Mouse (Mus musculus) testis, postnatal 14 days (tissue): ENCODE data around the gene Dock2.

Source experiments
- DNase-seq: peaks from one replicate; pipeline ENCODE4 v3.0.0; 2021; ENCODE audit warnings: low spot score

Gene Dock2

DNA sequence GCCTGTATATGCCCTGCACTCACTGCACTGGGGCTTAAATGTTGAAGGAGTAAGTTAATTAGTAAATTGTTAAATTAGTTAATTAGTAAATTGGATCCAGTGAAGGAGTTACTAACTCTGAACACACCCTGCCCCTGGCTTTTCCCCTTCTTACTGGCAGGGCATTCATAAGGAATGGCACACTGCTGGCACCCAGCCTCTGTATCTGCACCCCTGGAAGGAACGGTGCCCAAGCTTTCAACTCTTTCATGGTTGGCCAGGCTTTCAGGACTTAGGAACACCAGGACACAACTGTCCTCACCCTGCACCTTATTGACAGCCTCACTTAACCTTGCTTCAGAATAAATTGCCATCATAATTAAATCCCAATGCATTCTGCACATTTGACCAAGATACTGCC lies 359.1 kb downstream of the Dock2 start:
- DNase-seq = no peak

DNA sequence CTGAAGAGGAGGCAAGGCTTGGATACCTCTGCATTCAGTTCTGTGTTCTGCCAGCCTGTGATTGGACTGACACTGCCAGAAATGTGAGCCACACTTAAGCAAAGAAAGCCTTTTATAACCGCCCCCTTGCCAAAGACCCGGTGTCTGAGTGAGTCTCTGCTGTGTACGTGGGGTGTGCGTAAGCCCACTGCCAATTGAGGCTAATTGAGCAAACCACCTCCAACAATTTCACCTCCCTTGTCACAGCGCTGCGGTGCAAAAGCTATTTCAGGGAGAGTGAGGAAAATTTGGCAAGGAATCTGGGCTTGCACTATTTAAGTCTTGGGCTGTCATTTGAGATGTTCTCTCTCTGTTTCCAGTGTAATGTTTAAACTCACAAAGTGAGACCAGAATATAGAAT lies 362.6 kb downstream of the Dock2 start:
- DNase-seq = no peak

DNA sequence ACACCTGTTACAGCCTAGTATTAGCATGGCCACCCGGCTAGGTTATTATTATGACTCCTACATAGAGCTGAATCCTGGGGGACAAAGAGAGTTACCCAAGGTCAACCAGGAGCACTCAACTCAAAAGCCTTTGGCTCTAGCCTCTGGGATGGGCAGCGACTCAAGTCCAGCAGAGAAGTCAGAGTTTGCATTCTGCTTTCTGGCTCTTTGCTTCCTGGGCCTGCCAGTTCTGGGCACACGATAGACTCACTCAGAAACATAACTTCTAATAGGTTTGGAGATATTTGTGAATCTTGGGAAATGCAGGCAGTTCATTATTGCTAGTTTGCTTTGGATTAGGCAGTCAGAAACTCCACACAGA lies 367.1 kb downstream of the Dock2 start:
- no peak for DNase-seq

DNA sequence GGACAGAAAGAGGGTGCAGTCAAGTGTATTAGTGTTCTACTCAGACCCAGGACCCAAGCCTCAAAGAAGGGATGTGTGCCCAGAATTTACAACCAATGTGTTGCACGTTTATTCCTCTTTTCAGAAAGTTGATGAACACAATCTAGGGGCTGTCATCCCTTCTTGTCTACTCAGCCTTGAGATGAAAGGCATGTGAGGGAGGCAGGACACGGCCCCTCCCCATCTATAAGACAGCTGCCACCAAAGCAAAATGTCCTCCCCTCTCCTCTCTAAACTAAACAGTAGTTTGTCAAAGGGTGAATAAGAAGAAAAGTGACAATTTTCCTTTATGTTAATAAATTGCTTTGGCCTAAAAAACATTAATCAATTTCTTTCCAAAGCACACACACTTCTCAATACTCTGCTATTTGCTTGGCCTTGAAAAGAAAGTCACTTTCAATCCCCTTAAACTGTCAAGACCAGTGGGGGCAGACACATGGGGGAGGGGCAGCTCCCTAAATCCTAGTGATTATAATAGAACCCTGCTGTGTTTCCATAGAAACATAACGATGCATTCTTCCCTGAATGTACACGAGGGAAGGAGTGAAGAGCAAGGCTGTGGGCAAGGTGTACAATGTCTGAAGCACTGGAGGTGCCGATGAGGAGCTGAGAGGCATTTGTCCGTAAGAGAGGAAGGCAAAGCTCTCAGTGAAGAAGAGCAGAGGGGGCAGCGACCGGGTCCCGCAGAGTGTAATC lies 367.6 kb downstream of the Dock2 start:
- no peak for DNase-seq

DNA sequence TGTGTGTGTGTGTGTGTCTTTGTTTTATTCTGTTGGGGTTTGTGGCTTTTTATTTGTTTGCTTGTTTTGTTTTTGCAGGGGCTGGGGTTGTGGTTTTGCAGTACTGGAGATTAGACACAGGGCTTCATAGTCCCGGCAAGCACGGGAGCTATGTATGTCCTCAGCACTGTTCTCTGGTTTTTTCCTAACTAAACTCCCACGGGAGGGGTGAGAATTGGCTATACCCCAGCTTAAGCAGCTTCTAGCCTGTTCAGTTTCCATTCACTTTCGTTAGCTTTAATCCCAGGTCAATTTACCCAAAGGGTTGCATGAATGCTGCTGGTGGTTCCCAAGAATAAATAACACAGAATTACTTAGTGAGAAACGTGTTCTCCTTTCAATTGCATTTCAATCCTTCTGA lies 376.8 kb downstream of the Dock2 start:
- DNase-seq = no peak

DNA sequence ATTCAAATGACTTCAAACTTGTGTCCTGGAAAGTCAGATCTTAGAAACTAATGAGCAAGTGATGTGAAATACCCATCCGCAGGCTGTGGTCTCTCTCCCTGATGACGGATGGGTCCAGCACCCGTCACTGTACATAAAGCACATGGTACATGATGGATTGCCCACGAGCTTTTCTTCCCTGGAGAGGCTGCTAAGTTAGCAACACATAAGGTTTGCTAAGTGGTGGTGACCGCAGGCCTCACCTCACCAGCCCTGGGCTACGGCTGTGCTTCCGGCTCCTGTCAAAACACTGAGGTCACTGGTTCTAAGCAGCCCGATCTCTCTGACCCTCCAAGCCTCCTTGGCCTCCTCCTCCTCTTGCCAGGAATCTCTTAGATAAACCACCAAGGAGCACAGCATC lies 377.4 kb downstream of the Dock2 start:
- DNase-seq = no peak

DNA sequence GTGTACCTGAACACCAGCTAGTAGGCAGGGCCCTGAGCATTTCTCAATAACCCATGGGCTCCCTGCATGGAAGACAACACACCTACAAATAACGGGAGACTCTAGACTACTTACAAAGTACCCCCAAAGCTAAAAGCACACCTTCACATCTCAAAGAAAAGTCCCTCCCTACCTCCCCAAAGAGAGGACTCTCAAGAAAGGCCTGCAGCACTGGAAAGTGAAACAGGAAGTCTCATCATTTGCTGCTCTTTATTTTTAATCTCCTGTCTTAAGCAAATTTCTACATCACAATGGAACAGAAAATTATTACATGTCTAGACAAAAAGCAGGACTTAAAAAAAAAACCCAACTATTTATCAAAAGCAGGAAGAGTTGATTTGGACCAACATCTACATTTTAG lies 378.4 kb downstream of the Dock2 start:
- DNase-seq = no peak

DNA sequence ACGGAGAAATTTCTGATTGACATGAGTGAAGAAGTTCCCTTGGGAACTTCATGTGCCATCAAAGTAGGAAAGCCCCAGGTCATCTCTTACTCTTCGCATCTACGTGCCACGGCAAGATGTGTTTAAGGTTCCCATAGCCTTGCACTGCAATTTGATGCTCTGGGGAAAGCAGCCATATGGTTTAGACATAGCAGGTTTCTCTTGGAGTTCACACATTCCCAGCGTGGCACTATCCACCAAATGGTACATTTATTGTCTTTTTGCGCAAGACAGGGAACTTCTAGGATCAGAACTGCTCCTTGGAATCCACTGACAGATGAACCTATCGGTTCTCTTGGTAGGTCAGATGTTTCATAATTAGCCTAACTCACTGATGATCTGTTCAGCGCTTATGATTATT lies 382.3 kb downstream of the Dock2 start:
- no peak for DNase-seq

DNA sequence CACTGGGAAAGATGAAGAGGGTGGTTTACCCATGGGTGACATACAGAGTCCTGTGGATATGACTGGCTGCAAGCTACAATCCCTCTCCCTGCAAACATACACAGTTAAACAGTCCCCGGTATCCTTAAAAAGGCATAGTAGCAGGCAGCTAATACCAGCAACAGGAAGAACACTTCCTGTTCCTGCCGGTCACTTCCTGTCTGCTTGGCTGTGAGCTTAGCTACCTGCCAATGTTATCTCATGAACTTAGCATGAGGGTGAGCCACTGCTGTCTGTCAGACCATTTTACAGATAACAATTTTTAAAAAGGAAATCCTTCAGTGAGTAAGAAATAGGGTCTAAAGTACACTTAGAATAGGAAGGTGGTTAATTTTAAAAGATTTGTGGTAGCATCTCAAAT lies 385.1 kb downstream of the Dock2 start:
- DNase-seq = no peak

DNA sequence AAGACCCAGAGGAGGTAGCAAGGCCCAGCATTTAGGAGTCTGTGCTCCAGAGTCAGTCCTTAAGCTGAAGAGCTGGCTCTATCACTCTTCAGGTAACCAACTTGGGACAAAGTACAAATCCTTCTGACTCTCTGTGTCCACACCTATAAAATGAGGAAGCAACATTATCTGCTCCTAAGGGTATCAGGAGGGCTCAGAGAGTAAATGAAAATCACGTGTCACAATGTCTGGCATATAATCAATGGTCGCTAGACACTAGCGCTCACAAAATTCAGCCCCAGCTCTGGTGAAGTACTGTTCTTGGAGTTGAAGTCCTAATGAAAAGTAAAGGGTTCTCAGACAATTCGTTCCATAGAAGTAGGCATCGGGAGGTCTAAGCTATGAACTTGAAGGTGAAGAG lies 386.0 kb downstream of the Dock2 start:
- DNase-seq = no peak

DNA sequence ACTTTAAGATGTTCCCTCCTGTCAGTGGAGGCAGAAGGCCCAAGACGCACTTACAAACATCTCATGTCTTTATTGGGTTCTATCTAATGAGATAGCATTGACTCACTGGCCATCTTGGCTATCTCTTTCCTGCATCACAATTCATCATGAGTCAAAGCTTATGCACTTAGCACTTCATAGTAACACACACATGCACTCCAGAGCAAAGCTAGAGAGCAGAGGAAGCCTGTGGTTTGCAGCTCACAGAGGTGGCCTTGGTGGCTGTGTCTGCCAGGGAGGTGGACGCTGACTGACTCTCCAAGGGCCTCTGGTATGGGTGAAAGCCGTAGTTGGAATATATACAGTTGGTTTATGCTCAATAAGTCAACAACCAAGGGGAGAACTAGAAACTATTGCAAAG lies 387.9 kb downstream of the Dock2 start:
- DNase-seq = no peak

DNA sequence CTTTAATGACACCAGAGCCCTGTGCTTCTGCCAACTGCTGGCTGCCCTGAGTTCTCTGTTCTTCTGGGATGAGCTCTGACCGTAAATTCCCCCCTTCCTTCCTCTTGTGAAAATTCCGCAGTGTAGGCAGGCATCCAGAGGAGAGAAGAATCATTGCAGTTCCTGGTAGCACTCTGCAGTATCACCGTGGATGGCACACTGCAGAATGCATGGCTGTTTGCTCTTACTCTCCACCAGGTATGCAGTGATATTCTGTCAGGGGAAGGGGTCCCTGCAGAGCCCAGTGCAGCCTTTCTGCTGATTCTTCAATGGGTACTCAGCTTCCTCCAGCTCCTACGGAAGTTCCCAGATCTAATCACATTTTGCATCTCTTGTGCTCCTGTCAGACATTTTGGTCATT lies 391.6 kb downstream of the Dock2 start:
- no peak for DNase-seq

DNA sequence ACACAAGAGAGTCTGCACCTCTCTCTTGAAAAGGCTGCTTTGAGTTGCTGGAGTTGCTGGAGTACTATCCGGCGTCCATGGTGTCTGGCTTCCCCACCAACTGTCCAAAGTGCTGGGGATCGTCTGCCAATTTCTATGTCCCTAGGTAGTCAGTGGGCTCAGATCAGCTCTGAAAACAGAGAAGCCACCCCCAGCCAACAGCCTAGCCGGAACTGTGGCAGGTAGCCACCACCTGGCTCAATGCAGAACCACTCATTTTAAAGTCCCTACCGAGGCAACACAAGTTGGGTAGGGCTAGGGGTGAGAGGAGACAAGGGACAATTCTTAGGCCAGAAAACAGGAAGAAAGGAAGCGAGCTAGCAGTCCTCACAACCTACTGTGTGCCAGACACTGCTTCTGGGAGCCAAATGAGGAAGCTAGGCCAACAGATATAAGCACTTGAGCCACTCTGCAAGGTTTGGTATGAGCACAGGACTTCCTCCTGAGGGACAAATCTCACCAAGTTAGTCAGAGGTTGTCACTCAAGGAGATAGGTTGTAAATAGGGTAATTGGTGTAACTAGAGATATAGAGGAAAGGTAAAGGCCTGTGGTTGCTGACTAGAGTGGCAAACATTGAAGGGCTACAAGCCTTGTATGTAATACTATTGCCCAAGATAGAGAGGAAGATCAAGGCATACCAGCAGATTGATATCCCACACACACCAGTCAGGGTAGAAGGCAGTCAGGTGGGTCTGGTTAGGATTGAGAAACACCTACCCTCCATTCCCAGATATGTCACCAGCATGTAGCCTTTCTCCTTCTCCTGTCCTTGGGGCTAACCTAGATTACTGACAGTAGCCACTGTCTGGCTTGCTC lies 394.2 kb downstream of the Dock2 start:
- no peak for DNase-seq

DNA sequence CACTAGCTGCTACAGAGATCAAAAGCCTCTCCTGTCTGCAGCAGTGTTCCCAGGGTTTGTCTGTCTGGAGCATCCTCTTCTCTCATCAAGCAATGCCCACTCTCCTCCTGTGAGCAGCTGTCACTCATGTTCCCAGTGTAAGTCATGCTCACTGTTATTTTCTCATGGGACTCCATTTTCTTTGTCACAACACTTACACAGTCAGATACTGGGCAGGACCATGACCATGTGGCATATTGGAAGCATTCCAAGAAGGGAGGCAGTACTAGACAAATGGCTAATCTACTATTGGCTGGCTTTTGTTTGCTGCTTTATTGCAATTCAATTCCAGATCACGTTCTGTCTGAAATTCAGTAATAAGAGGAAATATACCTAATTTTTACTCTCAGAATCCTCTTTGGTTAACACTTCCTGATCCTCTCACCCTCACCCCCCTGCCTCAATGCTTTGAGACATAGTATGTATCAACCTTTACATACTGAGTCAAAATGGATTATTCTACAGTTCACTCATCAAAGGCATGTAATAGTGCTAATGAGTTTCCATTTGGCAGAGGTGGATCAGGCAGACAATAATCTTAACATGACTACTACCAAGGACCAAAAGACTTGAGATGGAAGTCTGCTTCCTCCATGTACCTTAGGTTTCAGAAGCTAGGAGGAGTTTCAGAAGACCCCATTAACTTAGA lies 398.5 kb downstream of the Dock2 start:
- DNase-seq = no peak

DNA sequence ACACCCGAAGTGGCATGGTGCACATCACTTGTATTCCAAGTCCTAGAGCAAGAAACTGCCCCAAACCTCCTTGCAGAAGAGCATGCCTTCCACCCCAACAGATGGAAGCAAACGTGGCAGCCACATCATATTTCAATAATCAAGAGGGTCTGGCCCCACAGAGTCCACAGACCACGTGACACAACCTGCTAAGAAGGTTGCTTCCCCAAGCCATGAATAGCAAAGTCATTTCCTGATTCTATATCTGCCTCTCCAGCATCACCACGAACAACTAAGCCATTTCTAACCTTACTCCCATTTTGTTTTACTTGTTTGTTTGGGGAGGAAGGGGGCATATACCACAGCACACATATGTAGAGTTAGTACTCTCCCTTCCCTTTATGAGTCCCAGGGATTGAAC lies 399.5 kb downstream of the Dock2 start:
- no peak for DNase-seq

DNA sequence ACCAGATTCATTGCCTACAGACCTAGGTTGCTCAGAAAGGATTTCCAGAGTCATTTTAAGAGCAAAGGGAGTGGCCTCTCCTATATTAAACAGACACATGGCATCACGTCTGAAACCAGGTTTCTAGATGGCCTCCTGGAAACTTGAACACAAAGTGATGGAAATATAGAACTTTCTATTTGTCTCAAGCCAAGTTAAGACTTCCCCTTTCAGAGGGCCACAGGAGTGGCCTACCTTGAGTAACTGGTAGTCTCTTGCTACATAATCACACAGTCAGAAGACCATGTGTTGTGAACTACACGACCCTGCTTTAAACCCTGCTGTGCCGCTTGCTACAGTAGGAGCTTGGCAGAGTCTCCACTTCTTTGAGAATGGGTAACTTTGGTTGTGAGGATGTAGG lies 400.2 kb downstream of the Dock2 start:
- DNase-seq = no peak

DNA sequence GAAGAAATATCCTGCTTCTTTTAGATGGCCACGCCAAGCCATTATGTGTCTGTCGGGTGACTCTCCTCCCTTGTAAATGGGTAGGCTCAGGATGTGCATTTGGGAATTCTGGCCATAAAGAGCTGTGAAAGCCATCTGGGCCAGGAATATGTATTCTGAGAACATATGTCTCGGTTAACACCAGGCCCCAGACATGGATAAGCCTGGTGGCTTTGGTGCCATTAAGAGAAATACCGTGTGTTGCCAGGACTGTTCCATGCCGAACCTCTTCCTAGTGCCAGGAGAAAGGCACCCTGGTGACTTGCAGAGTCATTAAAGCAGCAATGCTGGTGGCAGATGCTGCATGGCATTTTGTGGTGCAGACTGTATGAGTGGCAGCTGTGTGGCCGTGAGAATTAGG lies 406.0 kb downstream of the Dock2 start:
- DNase-seq = no peak

DNA sequence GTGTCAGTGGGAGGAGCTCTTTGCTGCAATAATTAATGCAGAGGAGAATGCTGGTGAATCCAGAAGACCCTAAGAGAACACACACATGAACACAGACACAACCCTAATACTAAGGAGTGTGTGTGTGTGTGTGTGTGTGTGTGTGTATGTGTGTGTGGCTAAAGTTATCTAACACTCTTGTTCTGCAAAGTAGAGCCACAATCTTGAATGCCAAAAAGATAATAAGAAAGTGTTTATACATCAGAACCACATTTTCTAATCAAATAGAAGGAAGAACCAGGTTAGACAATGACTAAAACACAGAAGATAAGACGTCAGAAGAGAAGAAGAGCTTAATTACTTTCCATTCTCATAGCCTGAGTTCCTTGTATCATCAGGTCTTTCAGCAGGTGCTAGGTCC lies 408.1 kb downstream of the Dock2 start:
- DNase-seq = no peak

DNA sequence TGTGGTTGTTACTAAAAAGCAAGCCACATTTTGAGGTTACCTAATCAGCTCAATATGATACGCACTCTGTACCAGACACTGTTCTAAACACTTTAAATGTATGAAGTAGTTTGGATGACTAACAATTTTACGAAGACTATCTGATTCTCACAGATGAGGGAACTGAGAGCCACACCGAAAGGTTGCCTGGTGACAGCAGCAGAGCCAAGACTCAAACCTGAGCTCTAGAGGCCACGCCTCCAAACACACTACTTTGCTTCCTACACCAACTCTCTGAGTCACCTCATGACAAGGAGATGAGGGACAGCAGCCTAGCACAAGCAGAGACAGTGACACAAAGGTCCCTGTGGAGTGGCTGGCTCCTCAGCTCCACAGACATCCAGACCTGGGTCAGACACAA lies 411.5 kb downstream of the Dock2 start:
- DNase-seq = no peak

DNA sequence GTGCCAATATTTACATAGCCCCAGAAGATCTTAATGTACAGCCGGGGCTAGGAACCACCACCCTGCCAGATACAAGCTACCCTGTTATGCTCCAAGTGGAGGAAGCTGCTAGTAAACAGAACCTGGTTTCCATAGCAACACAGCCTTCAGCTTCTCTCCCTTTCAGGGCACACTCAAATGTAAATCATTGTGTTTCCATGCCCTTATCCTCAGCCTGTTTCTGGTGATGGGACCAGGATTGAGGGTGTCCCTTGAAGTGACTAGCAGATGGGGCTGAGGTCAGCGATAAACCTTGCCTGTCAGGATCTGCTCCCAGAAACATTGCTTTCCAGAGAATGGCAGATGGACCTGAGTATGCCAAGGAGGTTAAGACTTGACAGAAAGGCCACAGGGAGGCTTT lies 427.6 kb downstream of the Dock2 start:
- no peak for DNase-seq

DNA sequence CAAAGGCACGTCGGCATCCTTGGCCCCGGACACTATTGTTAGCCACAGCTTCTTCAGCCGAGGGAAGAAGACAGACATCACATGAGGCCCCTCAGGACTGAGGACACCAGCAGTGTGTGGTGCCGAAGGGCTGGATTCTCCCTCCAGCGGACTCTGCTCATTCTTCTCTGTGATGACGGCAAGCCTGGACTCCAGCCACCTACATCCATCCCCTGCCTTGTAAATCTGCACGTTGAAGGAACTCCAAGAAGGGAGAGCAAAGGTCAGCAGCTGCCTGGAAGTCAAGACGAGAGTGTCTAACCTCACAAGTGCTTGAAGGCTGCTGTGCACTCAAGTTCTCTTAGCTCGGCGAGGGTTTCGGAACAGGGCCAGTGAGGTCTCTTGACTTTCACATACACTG lies 428.3 kb downstream of the Dock2 start:
- DNase-seq = no peak

DNA sequence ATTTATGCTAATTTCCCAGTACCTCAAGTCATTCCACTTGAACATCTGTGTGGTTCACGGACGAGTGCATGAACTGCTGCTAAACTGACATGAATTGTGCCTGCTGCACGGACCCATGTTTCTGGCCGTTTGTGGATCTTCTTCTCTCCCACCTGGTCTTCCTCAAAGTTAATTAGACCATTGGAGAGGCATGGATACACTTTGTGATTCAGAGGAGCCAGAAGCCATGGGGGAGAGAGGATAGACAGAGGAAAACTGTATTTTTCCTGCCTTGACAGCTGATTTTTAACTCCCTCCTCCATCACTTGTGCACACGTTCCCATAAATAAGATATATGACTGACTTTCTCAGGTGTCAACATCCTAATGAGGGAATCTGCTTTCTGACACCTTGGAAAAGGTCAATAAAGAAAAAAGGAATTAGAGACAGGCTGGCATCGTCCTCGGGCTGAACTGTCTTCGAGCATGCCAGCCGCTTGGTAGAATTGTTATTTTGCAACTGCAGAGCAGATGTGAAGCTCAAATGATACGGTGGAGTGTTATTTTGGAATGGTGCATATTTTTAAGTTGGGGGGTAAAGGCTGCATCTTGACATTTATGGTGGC lies 434.1 kb downstream of the Dock2 start:
- DNase-seq = no peak
